Comparison of ENCODE assay signal across 9 mouse cellular contexts in the genomic region with DNA sequence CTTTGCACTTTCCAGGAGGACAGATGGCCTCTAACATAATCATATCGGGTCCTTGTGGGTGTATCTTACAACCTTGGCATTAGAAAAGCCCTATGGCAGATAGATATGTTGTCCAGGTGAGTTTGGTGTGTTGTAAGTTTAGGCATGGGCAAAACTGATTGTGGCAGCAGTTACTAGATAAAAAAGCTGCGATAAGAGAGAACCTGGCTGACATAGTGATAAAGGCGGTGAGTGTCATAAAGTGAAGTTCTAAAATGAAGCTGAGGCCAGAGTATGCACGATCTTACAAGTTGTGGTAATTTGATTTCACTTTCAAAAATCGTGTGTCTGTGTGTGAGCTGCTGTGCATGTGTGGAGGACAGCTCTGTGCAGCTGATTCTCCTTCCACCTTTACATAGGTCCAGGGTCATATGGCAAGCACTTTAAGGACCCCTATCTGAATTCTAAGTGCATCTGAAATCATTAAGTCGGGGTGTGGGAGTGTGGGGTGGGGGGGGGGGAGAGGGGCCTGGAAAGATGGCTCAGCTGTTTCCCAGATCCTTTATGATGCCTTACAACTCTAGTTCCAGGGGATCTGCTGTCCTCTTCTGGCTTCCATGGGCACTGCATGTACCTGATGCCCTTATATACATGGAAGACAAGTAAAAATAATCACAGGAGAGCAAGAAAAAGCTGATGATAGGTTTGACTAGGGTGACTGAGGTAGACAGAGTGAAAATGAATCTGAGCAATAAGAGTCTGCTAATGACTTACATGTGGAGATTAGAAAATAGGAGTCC. TPM values are rescaled to one million over a fixed set of nuclear protein-coding genes. Genes with fewer than 3 reads are reported as not detected.
DNase-seq lines count a peak whose midpoint lies in the region; ATAC-seq and TF ChIP-seq lines count a peak whose summit lies in the region.
"Had no signal": no experiment of that assay in that cellular context is flagged by ENCODE, and none has a peak within 500 bp of the region (broad histone marks: within the 10 kb centered on the region; RNA-seq: fewer than 3 reads in every experiment).

No protein-coding gene starts in this region.

- H3K4me1 ChIP-seq in cerebellum, adult 2 months (ENCODE audit: control insufficient read depth, insufficient read depth, low read length): no peaks in the 10 kb centered on the region
- no peaks in the 10 kb centered on the region for H3K4me1 ChIP-seq in neural tube, embryonic 12.5 days
- H3K4me1 ChIP-seq in neural tube, embryonic 15.5 days: no peaks in the 10 kb centered on the region
- H3K4me1 ChIP-seq in midbrain, postnatal 0 days (ENCODE audit: insufficient read depth, low read length): no peaks in the 10 kb centered on the region

- no peak overlapping the region for H3K9ac ChIP-seq in neural tube, embryonic 12.5 days
- no peak overlapping the region for H3K9ac ChIP-seq in neural tube, embryonic 15.5 days (replicated peaks)
- no peak overlapping the region for H3K9ac ChIP-seq in midbrain, postnatal 0 days (replicated peaks; ENCODE audit: low read length, poor library complexity, severe bottlenecking)

- WGBS in cerebellum, adult 2 months: 57% methylated on average over 6 of the region's 6 CpGs
- 76% methylated on average over 6 of the region's 6 CpGs for WGBS in neural tube, embryonic 12.5 days
- 69% methylated on average over 6 of the region's 6 CpGs for WGBS in neural tube, embryonic 15.5 days
- WGBS in midbrain, postnatal 0 days: 77% methylated on average over 6 of the region's 6 CpGs

- DNase-seq in cerebellum, adult 2 months: peak; percentile 26 to 36
- no peak for DNase-seq in cerebellum, adult 8-10 months
- peak; percentile 55 to 76 for DNase-seq in kidney, postnatal 25 days
- DNase-seq in midbrain, postnatal 0 days (ENCODE audit: low spot score): peak; percentile 51
- DNase-seq in gastrocnemius, adult 8-10 months (ENCODE audit: low spot score in 2 of 2): no peak

- H3K36me3 ChIP-seq in neural tube, embryonic 12.5 days: no peaks in the 10 kb centered on the region
- no peaks in the 10 kb centered on the region for H3K36me3 ChIP-seq in neural tube, embryonic 15.5 days
- H3K36me3 ChIP-seq in midbrain, postnatal 0 days (ENCODE audit: insufficient read depth, low read length): no peaks in the 10 kb centered on the region

- no peak overlapping the region for H3K27ac ChIP-seq in cerebellum, adult 2 months (ENCODE audit: insufficient read depth, low read length)
- H3K27ac ChIP-seq in neural tube, embryonic 12.5 days: no peak overlapping the region
- no peak overlapping the region for H3K27ac ChIP-seq in neural tube, embryonic 15.5 days (replicated peaks)
- no peak overlapping the region for H3K27ac ChIP-seq in midbrain, postnatal 0 days (ENCODE audit: low read depth, low read length)

- TF ChIP-seq POLR2A in cerebellum, adult 2 months (IDR thresholded peaks at IDR 0.05; ENCODE audit: borderline replicate concordance, insufficient read depth, low read length): no peak

- no peaks in the 10 kb centered on the region for H3K9me3 ChIP-seq in neural tube, embryonic 12.5 days
- no peaks in the 10 kb centered on the region for H3K9me3 ChIP-seq in neural tube, embryonic 15.5 days (replicated peaks)
- H3K9me3 ChIP-seq in midbrain, postnatal 0 days (ENCODE audit: low read length): no peaks in the 10 kb centered on the region

- ATAC-seq in neural tube, embryonic 12.5 days (ENCODE audit: low FRiP score, low read depth): 0 out of 2 replicates have a peak, but pooled peaks have one; percentile 41
- ATAC-seq in neural tube, embryonic 15.5 days (ENCODE audit: low FRiP score): no peak
- peak; percentile 54 for ATAC-seq in granulocyte monocyte progenitor cell, adult 5-6 weeks (replicated peaks; ENCODE audit: poor library complexity, severe bottlenecking)
- ATAC-seq in midbrain, postnatal 0 days (ENCODE audit: low FRiP score): no peak

- H3K4me2 ChIP-seq in neural tube, embryonic 12.5 days (replicated peaks): no peak overlapping the region
- no peak overlapping the region for H3K4me2 ChIP-seq in neural tube, embryonic 15.5 days
- H3K4me2 ChIP-seq in midbrain, postnatal 0 days (ENCODE audit: low read depth, low read length, poor library complexity, severe bottlenecking): no peak overlapping the region

- no peaks in the 10 kb centered on the region for H3K27me3 ChIP-seq in cerebellum, adult 2 months (ENCODE audit: control insufficient read depth, insufficient read depth, low read length)
- no peaks in the 10 kb centered on the region for H3K27me3 ChIP-seq in neural tube, embryonic 12.5 days (replicated peaks)
- no peaks in the 10 kb centered on the region for H3K27me3 ChIP-seq in neural tube, embryonic 15.5 days (replicated peaks)
- H3K27me3 ChIP-seq in midbrain, postnatal 0 days (ENCODE audit: insufficient read depth, low read length): no peaks in the 10 kb centered on the region

- H3K4me3 ChIP-seq in cerebellum, adult 2 months (replicated peaks; ENCODE audit: insufficient read depth, low read depth, low read length): no peak overlapping the region
- no peak overlapping the region for H3K4me3 ChIP-seq in neural tube, embryonic 12.5 days
- H3K4me3 ChIP-seq in neural tube, embryonic 15.5 days (replicated peaks): no peak overlapping the region
- no peak overlapping the region for H3K4me3 ChIP-seq in midbrain, postnatal 0 days (ENCODE audit: low read depth, low read length)
- H3K4me3 ChIP-seq: myocyte had no signal

- peak; percentile 64; the same call in 1 of the 2 replicates for TF ChIP-seq CTCF in cerebellum, adult 2 months (IDR thresholded peaks at IDR 0.05; ENCODE audit: borderline replicate concordance, insufficient read depth, low read depth, low read length)
- TF ChIP-seq CTCF in midbrain, postnatal 0 days (IDR thresholded peaks at IDR 0.05): peak; percentile 75

RNA-seq across cellular contexts. Expression of a gene that starts 6.8 kb away (rescaled TPM):
- polyA plus RNA-seq in cerebellum, adult 2 months (2012; rRNA removed): 73.8 and 78.5 TPM in 2 replicates
- polyA plus RNA-seq in neural tube, embryonic 12.5 days (2016; fragmentation: Nextera tagmentation; extraction: Ambion mirVana): 78.1 and 81.7 TPM in 2 replicates
- 73.0 and 73.2 TPM in 2 replicates for polyA plus RNA-seq in neural tube, embryonic 15.5 days (2015; fragmentation: Nextera tagmentation; extraction: Ambion mirVana)
- 21.3 and 32.5 TPM in 2 replicates for total RNA-seq in granulocyte monocyte progenitor cell, adult 5-6 weeks (2014; fragmentation: Nextera tagmentation)
- 37.4 and 43.8 TPM in 2 replicates for total RNA-seq in granulocyte monocyte progenitor cell, adult 5-6 weeks (2017)
- total RNA-seq in midbrain, postnatal 0 days (2014; rRNA removed): 48.8 and 48.9 TPM in 2 replicates
- 70.4 and 72.5 TPM in 2 replicates for polyA plus RNA-seq in midbrain, postnatal 0 days (2015; fragmentation: Nextera tagmentation; extraction: Ambion mirVana)
- total RNA-seq in gastrocnemius, adult 8-10 months (2022): 10 to 100 TPM; 62.8 to 74.7 (median 69.1) TPM

RNA-seq across cellular contexts. Expression of a gene that starts 17.6 kb away (rescaled TPM):
- polyA plus RNA-seq in cerebellum, adult 2 months (2012; rRNA removed): 27.7 and 29.2 TPM in 2 replicates
- 1.8 and 2.0 TPM in 2 replicates for polyA plus RNA-seq in neural tube, embryonic 12.5 days (2016; fragmentation: Nextera tagmentation; extraction: Ambion mirVana)
- polyA plus RNA-seq in neural tube, embryonic 15.5 days (2015; fragmentation: Nextera tagmentation; extraction: Ambion mirVana): 4.3 TPM in 2 replicates
- 63.1 and 79.0 TPM in 2 replicates for total RNA-seq in granulocyte monocyte progenitor cell, adult 5-6 weeks (2014; fragmentation: Nextera tagmentation)
- total RNA-seq in granulocyte monocyte progenitor cell, adult 5-6 weeks (2017): 79.8 and 93.7 TPM in 2 replicates
- 16.3 and 16.4 TPM in 2 replicates for total RNA-seq in midbrain, postnatal 0 days (2014; rRNA removed)
- polyA plus RNA-seq in midbrain, postnatal 0 days (2015; fragmentation: Nextera tagmentation; extraction: Ambion mirVana): 3.6 and 4.7 TPM in 2 replicates
- 1 to 10 TPM; 4.8 to 8.4 (median 7.0) TPM for total RNA-seq in gastrocnemius, adult 8-10 months (2022)

RNA-seq across cellular contexts. Expression of a gene that starts 38.1 kb away (rescaled TPM):
- not detected in 2 replicates for polyA plus RNA-seq in cerebellum, adult 2 months (2012; rRNA removed)
- polyA plus RNA-seq in neural tube, embryonic 12.5 days (2016; fragmentation: Nextera tagmentation; extraction: Ambion mirVana): not detected in 2 replicates
- polyA plus RNA-seq in neural tube, embryonic 15.5 days (2015; fragmentation: Nextera tagmentation; extraction: Ambion mirVana): not detected in 2 replicates
- total RNA-seq in granulocyte monocyte progenitor cell, adult 5-6 weeks (2014; fragmentation: Nextera tagmentation): not detected in 2 replicates
- total RNA-seq in granulocyte monocyte progenitor cell, adult 5-6 weeks (2017): not detected in 2 replicates
- not detected in 2 replicates for total RNA-seq in midbrain, postnatal 0 days (2014; rRNA removed)
- 0.83 and 1.1 TPM in 2 replicates for polyA plus RNA-seq in midbrain, postnatal 0 days (2015; fragmentation: Nextera tagmentation; extraction: Ambion mirVana)
- not detected for total RNA-seq in gastrocnemius, adult 8-10 months (2022)
- polyA plus RNA-seq: myocyte had no signal

Comparison
In these comparisons a context has a peak if more than half of its experiments do, and no peak if none do; other contexts are left out.
1. DNase-seq: peak in cerebellum, adult 2 months (2 of 2), kidney, postnatal 25 days (2 of 2) and midbrain, postnatal 0 days (single experiment); none in cerebellum, adult 8-10 months (single experiment) and gastrocnemius, adult 8-10 months (0 of 2).
2. ATAC-seq: peak in neural tube, embryonic 12.5 days (single experiment) and granulocyte monocyte progenitor cell, adult 5-6 weeks (single experiment); none in neural tube, embryonic 15.5 days (single experiment) and midbrain, postnatal 0 days (single experiment).